Mouse (Mus musculus) gonadal fat pad, adult 2 months (tissue): ENCODE measurements at regions not wholly inside any gene's neighbourhood (a gene's known extent, or its start where the extent isn't known, plus 50 kb on each side); places are given as distances from the start of the nearest gene placed in this dataset.
A peak's percentile ranks its signal among the peaks of the same experiment; 100 is the strongest.

Experiments used
- DNase-seq: peaks from one replicate; pipeline ENCODE4 v3.0.0-alpha.2; 2012; ENCODE audit warnings: low read depth

- DNase-seq = no peak
Observed at GRCm38 (mm10) chr2:172699654-172700053, 150.3 kb downstream of the Tfap2c start.

- no peak for DNase-seq
Observed at GRCm38 (mm10) chr2:172710641-172711040, 161.2 kb downstream of the Tfap2c start.

- DNase-seq = no peak
Observed at GRCm38 (mm10) chr2:172726701-172727100, 177.3 kb downstream of the Tfap2c start.

GRCm38 (mm10) chr2:172727576-172727975 is 178.2 kb downstream of the Tfap2c start:
- no peak for DNase-seq

- no peak for DNase-seq
Observed at GRCm38 (mm10) chr2:172728240-172728821, 178.9 kb downstream of the Tfap2c start.

- DNase-seq = no peak
Observed at GRCm38 (mm10) chr2:172729151-172729550, 179.8 kb downstream of the Tfap2c start.

- DNase-seq = no peak
Observed at GRCm38 (mm10) chr2:172729741-172730140, 180.3 kb downstream of the Tfap2c start.

- DNase-seq = no peak
Observed at GRCm38 (mm10) chr2:172731408-172731807, 182.0 kb downstream of the Tfap2c start.

- no peak for DNase-seq
Observed at GRCm38 (mm10) chr2:172732453-172733210, 183.2 kb downstream of the Tfap2c start.

GRCm38 (mm10) chr2:172733403-172733995 is 184.1 kb downstream of the Tfap2c start:
- DNase-seq = no peak

GRCm38 (mm10) chr2:172735621-172736020 is 186.2 kb downstream of the Tfap2c start:
- no peak for DNase-seq

- no peak for DNase-seq
Observed at GRCm38 (mm10) chr2:172739041-172739491, 189.7 kb downstream of the Tfap2c start.

GRCm38 (mm10) chr2:172739529-172739928 is 190.1 kb downstream of the Tfap2c start:
- DNase-seq = no peak

- no peak for DNase-seq
Observed at GRCm38 (mm10) chr2:172751364-172751763, 188.8 kb downstream of the Bmp7 start.

GRCm38 (mm10) chr2:172755686-172756471 is 184.2 kb downstream of the Bmp7 start:
- DNase-seq = no peak

GRCm38 (mm10) chr2:172756472-172756860 is 183.7 kb downstream of the Bmp7 start:
- DNase-seq = no peak

GRCm38 (mm10) chr2:172758497-172758896 is 181.6 kb downstream of the Bmp7 start:
- no peak for DNase-seq

GRCm38 (mm10) chr2:172765260-172765659 is 174.9 kb downstream of the Bmp7 start:
- no peak for DNase-seq

- DNase-seq = no peak
Observed at GRCm38 (mm10) chr2:172766403-172766802, 173.7 kb downstream of the Bmp7 start.

GRCm38 (mm10) chr2:172768756-172769155 is 171.4 kb downstream of the Bmp7 start:
- peak; percentile 87 for DNase-seq

GRCm38 (mm10) chr2:172770061-172770460 is 170.1 kb downstream of the Bmp7 start:
- peak; percentile 83 for DNase-seq

- DNase-seq = no peak
Observed at GRCm38 (mm10) chr2:172770606-172771005, 169.5 kb downstream of the Bmp7 start.
